Mouse (Mus musculus) kidney, adult 2 months (tissue): ENCODE results near the gene Hddc3. TPM values are rescaled to one million over a fixed set of nuclear protein-coding genes. Genes with fewer than 3 reads are reported as not detected.
"Not testable (repeated sequence)": the region's sequence is repeated elsewhere in the genome, so short reads cannot be mapped to it uniquely, and the experiment has no call there.

Source experiments
- DNase-seq: peaks from one replicate; pipeline ENCODE4 v3.0.0; 2021
- H3K27ac ChIP-seq: fragments of 200-500 bp; 2 replicates; pipeline ENCODE4 v1.5.1; 2012; ENCODE audit warnings: low read depth, low read length, control low read depth, inconsistent platforms; ENCODE audit not compliant: insufficient read depth
- H3K27me3 ChIP-seq: fragments of 200-500 bp; replicated peaks from 2 replicates; pipeline ENCODE4 v1.6.1; 2012; ENCODE audit warnings: mild to moderate bottlenecking, moderate library complexity, low read length, inconsistent platforms; ENCODE audit not compliant: control insufficient read depth, insufficient read depth
- H3K36me3 ChIP-seq: fragments of 200-500 bp; 2 replicates; pipeline ENCODE4 v1.6.1; 2012; ENCODE audit warnings: mild to moderate bottlenecking, moderate library complexity, low read length, inconsistent platforms; ENCODE audit not compliant: control insufficient read depth, insufficient read depth
- H3K4me1 ChIP-seq: fragments of 200-500 bp; 2 replicates; pipeline ENCODE4 v1.6.1; 2011; ENCODE audit warnings: low read length; ENCODE audit not compliant: control insufficient read depth, insufficient read depth
- H3K4me3 ChIP-seq: fragments of 200-500 bp; 2 replicates; pipeline ENCODE4 v1.5.1; 2011; ENCODE audit warnings: mild to moderate bottlenecking, low read depth, low read length, control low read depth; ENCODE audit not compliant: insufficient read depth
- CTCF ChIP-seq: fragments of 200-500 bp; conservative IDR thresholded peaks from 2 replicates; pipeline ENCODE4 v1.5.1; 2011; ENCODE audit warnings: low read depth, mild to moderate bottlenecking, control low read depth, low read length, moderate library complexity, mixed read lengths; ENCODE audit not compliant: insufficient read depth, insufficient read length
- POLR2A ChIP-seq: fragments of 200-500 bp; IDR thresholded peaks from one replicate; pipeline ENCODE4 v1.6.1; 2011; ENCODE audit warnings: low read depth, low read length, control low read depth
- WGBS: fragments of 180-500 bp; shearing (Covaris S2); methylation state at CpG from one replicate; pipeline ENCODE4 v1.1.7; 2018; 5-methylcytosine and 5-hydroxymethylcytosine counted together
- polyA plus RNA-seq: library from polyadenylated mRNA; depleted of rRNA; stranded (reverse); fragments of >200 nt; gene quantifications from 2 replicates; pipeline ENCODE4 v1.2.3, GENCODE M21; 2012

The Hddc3 gene
- polyA plus RNA-seq, 1 experiment: 86.4 TPM

GRCm38 (mm10) chr7:80382919-80383318 is 40.0 kb downstream of the Hddc3 start:
- WGBS: 78% methylated on average over 11 of the region's 11 CpGs
- Histone ChIP-seq H3K36me3 (no peaks in the 10 kb centered on the region), H3K27me3 (no peaks in the 10 kb centered on the region), H3K27ac (no peak overlapping the region), H3K4me3 (no peak overlapping the region), H3K4me1 (no peaks in the 10 kb centered on the region)
- no peak for DNase-seq
- TF ChIP-seq POLR2A (no peak), CTCF (no peak)

GRCm38 (mm10) chr7:80386235-80386930 is 43.5 kb downstream of the Hddc3 start:
- Histone ChIP-seq H3K27me3 (no peaks in the 10 kb centered on the region), H3K36me3 (peaks cover 4% of the 10 kb centered on the region; the same call in 1 of the 2 replicates), H3K4me1 (no peaks in the 10 kb centered on the region), H3K27ac (0 out of 2 replicates have a peak overlapping the region, but pooled peaks have one; percentile 19), H3K4me3 (peak overlapping the region; percentile 38)
- WGBS: 30% methylated on average over 18 of the region's 18 CpGs
- peak; percentile 92 for DNase-seq
- TF ChIP-seq POLR2A (no peak), CTCF (peak; percentile 98)

DNA sequence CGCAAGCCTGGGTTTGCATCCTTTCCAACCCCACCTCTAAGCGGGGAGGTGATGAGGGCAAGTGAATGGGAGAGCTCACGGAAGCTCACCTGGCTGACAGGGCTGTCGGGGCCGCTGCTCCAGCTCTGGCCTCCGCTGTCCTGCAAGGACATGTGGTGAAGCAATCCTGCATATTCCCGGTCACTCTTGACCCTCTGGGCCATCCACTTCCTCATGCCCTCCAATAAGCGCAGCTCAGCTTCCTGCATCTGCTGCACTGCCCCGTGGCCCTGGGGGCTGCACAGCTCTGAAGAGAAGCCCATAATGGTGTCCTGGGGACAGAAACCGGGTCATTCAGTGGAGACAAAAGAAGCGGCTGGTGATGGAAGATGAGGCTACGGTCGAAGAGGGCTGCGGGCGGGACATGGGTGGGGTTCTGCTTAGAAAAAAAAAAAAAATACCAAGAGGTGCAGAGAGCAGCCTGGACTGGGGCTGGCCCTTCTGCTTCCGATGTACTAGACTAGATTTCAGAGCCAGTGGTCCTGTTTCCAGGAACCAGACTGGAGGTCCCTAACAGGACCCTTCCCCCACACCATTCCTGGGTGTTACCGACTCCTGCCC is 44.2 kb downstream of the Hddc3 start:
- Histone ChIP-seq H3K36me3 (peaks cover 4% of the 10 kb centered on the region; the same call in 1 of the 2 replicates), H3K4me3 (peak overlapping the region; percentile 38), H3K27ac (peak overlapping the region; percentile 86), H3K4me1 (no peaks in the 10 kb centered on the region), H3K27me3 (no peaks in the 10 kb centered on the region)
- TF ChIP-seq CTCF (no peak), POLR2A (no peak)
- DNase-seq: peak; percentile 26
- WGBS: 47% methylated on average over 17 of the region's 17 CpGs

DNA sequence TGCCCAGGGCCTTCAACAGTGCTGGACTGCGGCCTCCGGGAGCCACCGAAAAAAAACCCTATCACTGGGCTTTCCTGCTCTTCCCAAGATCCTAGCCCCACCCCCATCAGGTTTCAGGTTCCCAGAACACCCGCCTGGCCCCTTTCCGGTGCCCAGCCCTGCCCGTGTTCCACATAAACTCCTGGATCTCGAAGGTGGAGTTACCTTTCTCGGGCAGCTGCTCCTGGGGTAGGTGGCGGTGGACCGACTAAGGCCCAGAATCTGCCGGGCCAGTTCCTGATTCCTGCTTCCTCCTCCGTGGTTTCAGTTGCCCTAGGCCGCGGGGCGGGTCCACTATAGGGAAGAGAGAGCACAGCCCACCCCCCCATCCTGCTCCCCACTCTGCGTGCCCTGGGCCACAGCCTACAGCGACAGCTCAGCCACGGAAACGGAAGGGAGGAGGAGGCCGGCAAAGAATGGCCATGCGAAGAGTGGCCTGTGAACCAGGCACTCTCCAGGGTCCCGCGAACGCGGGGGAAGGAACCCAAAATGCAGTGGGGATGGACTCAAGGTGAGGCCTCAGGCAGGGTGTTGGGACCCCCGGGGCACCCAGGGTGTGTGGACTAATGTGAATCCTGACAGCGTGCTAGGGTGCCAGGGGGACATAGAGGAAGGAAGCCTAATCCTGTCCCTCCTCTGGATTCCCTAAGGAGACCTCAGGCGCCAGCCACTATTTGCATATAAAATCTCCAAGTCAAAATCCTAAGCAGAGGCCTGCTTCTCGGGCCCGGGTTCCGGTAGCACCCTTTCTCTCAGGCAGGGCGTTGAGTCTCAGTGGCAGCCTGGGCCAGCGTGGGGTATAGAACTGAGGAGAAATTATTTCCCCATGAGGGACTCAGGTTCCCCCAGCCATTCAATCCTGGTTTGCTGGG is 45.0 kb downstream of the Hddc3 start, which contains the start of gene Fes:
Gene Fes (minus strand): TSS at position 314 of the 911 bp plus-strand sequence.
- Histone ChIP-seq H3K4me3 (peak within 1 kb of the TSS; percentile 38), H3K27ac (peak within 1 kb of the TSS; percentile 86), H3K36me3 (peaks cover 4% of the 10 kb centered on the region), H3K4me1 (no peaks in the 10 kb centered on the region), H3K27me3 (no peaks in the 10 kb centered on the region)
- no peak for TF ChIP-seq CTCF
- no peak for TF ChIP-seq POLR2A
- DNase-seq: peak; percentile 84
- WGBS: 15% methylated on average over 33 of the region's 33 CpGs

GRCm38 (mm10) chr7:80392119-80392518 is 49.2 kb downstream of the Hddc3 start:
- no peaks in the 10 kb centered on the region for H3K4me1 ChIP-seq
- peaks cover 17% of the 10 kb centered on the region for H3K36me3 ChIP-seq
- no peak for DNase-seq
- 86% methylated on average over 15 of the region's 15 CpGs for WGBS
- H3K27ac ChIP-seq: no peak overlapping the region
- TF ChIP-seq POLR2A: no peak
- TF ChIP-seq CTCF: no peak
- no peaks in the 10 kb centered on the region for H3K27me3 ChIP-seq
- H3K4me3 ChIP-seq: no peak overlapping the region

DNA sequence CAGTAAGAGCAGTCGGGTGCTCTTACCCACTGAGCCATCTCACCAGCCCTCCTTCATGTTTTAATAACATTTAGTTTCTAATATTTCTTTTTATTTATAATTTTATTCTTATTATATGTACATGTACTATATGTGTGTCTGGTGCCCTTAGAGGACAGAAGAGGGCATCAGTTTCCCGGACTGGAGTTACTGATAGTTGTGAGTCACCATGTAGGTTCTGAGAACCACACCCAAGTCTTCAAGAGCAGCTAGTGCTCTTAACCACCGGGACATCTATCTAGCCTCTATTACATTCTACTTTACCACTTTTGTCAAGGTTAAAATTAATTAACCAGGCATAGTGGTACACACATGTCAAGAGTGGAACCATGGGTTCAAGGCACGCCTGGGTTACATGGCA is 51.7 kb downstream of the Hddc3 start:
- H3K36me3 ChIP-seq: peaks cover 17% of the 10 kb centered on the region
- no peak for DNase-seq
- peaks cover 7% of the 10 kb centered on the region; the same call in 1 of the 2 replicates for H3K4me1 ChIP-seq
- 85% methylated on average over 4 of the region's 4 CpGs for WGBS
- H3K27ac ChIP-seq: no peak overlapping the region
- TF ChIP-seq POLR2A (no peak), CTCF (no peak)
- H3K4me3 ChIP-seq: no peak overlapping the region
- H3K27me3 ChIP-seq: no peaks in the 10 kb centered on the region

GRCm38 (mm10) chr7:80396427-80396826 is 53.5 kb downstream of the Hddc3 start:
- H3K27ac ChIP-seq, H3K27me3 ChIP-seq, H3K4me3 ChIP-seq: not testable (repeated sequence)
- peaks cover 20% of the 10 kb centered on the region for H3K4me1 ChIP-seq
- peak; percentile 25 for DNase-seq
- H3K36me3 ChIP-seq: peaks cover 13% of the 10 kb centered on the region
- TF ChIP-seq CTCF: 0 out of 2 replicates have a peak, but pooled peaks have one; percentile 16
- 68% methylated on average over 4 of the region's 4 CpGs for WGBS
